Mouse (Mus musculus) E14TG2a.4 (cell line): Measurements from ENCODE around the gene Celsr3.

Experiments used
- CTCF ChIP-seq: conservative IDR thresholded peaks from 2 replicates; pipeline ENCODE4 v1.5.1; 2014; ENCODE audit warnings: low read length
- NANOG ChIP-seq: IDR thresholded peaks from 2 replicates; pipeline ENCODE4 v1.6.1; 2014; ENCODE audit warnings: borderline replicate concordance, low read length, mixed read lengths
- POU5F1 ChIP-seq: IDR thresholded peaks from 2 replicates; pipeline ENCODE4 v1.6.1; 2014; ENCODE audit warnings: low read length, borderline replicate concordance

DNA sequence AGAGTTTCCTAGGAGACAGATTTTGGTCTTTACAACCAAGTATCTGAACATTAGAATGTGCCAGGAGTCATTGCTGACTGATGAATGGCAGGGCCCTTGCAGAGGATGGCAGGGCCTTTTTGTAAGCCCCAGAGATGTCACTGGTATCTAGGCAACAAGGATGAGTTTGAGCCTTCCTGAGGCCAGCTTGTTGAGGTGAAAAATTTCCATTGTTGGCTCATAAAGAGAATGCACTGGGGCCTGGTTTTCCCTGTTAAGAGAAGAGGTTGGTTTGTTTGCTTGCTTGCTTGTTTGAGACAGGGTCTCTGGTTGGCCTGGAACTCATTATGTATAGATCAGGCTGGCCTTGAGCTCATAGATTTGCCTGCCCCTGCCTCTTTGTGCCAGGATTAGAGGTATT lies 40.7 kb upstream of the Celsr3 start:
- TF ChIP-seq CTCF: no peak
- TF ChIP-seq POU5F1: no peak
- no peak for TF ChIP-seq NANOG
